Mouse (Mus musculus) forebrain, embryonic 12.5 days (tissue): ENCODE measurements around the gene Rnf182. TPM values are rescaled to one million over a fixed set of nuclear protein-coding genes. Genes with fewer than 3 reads are reported as not detected.

Experiments used
- ATAC-seq: fragments of 200-750 bp; cut with Nextera tagmentation; 2 replicates; pipeline ENCODE4 v1.8.0; 2017; ENCODE audit warnings: moderate TSS enrichment; ENCODE audit not compliant: low FRiP score
- H3K27ac ChIP-seq: fragments of 300-500 bp; sonication (generic); 2 replicates; pipeline ENCODE4 v1.5.1; 2016; ENCODE audit warnings: mild to moderate bottlenecking
- H3K27me3 ChIP-seq: fragments of 300-500 bp; sonication (generic); 2 replicates; pipeline ENCODE4 v1.6.1; 2016; ENCODE audit warnings: mild to moderate bottlenecking
- H3K36me3 ChIP-seq: fragments of 300-500 bp; sonication (generic); replicated peaks from 2 replicates; pipeline ENCODE4 v1.6.1; 2016; ENCODE audit warnings: mild to moderate bottlenecking
- H3K4me1 ChIP-seq: fragments of 300-500 bp; sonication (generic); 2 replicates; pipeline ENCODE4 v1.6.1; 2016
- H3K4me2 ChIP-seq: fragments of 300-500 bp; sonication (generic); 2 replicates; pipeline ENCODE4 v1.6.1; 2016; ENCODE audit warnings: mild to moderate bottlenecking, moderate library complexity
- H3K4me3 ChIP-seq: fragments of 300-500 bp; sonication (generic); replicated peaks from 2 replicates; pipeline ENCODE4 v1.5.1; 2016; ENCODE audit warnings: mild to moderate bottlenecking
- H3K9ac ChIP-seq: fragments of 300-500 bp; sonication (generic); 2 replicates; pipeline ENCODE4 v1.6.1; 2016; ENCODE audit warnings: mild to moderate bottlenecking
- H3K9me3 ChIP-seq: fragments of 300-500 bp; sonication (generic); 2 replicates; pipeline ENCODE4 v1.6.1; 2016
- WGBS: fragments of 180-500 bp; shearing (Covaris S2); methylation state at CpG from one replicate; pipeline ENCODE4 v1.1.7; 2016; 5-methylcytosine and 5-hydroxymethylcytosine counted together
- polyA plus RNA-seq: library from polyadenylated mRNA; unstranded; fragments of >200 nt; fragmentation: Nextera tagmentation; extraction: Ambion mirVana; gene quantifications from 2 replicates; pipeline ENCODE4 v1.2.1, GENCODE M21; 2016

Gene Rnf182
- polyA plus RNA-seq, 1 experiment from 2014 or later: 17.0 TPM

DNA sequence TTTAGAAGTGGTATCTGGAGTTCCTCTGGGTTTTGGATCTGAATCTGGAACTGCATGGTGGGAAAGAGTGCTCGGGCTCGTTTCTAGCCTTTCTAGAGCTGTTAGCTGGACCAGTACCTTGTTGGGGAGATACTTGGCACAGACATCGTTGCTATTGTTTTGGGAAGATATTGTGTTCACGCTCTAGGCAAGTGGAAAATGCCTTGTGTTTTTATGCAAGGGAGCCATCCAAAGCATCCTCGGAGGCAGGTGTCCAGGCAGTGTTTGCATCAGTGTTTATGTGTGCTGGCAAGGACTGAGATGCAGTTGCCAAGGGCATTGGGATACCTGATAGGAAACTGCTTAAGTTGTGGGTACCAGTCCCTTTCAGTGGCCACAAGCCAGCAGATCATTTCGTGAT is 1.0 kb downstream of the Rnf182 start:
- H3K4me2 ChIP-seq: peak overlapping the region; percentile 84
- no peak overlapping the region for H3K27ac ChIP-seq
- ATAC-seq: no peak
- H3K4me1 ChIP-seq: peaks cover 29% of the 10 kb centered on the region
- H3K9me3 ChIP-seq: no peaks in the 10 kb centered on the region
- H3K36me3 ChIP-seq: no peaks in the 10 kb centered on the region
- WGBS: 28% methylated on average over 6 of the region's 6 CpGs
- peak overlapping the region; percentile 84; the same call in 1 of the 2 replicates for H3K9ac ChIP-seq
- peak overlapping the region; percentile 79 for H3K4me3 ChIP-seq
- 0 out of 2 replicates have a peak, but pooled peaks cover 9% of the 10 kb centered on the region for H3K27me3 ChIP-seq

- no peak for ATAC-seq
- no peaks in the 10 kb centered on the region for H3K36me3 ChIP-seq
- no peak overlapping the region for H3K27ac ChIP-seq
- no peak overlapping the region for H3K4me2 ChIP-seq
- 0 out of 2 replicates have a peak, but pooled peaks cover 8% of the 10 kb centered on the region for H3K27me3 ChIP-seq
- WGBS: 67% methylated on average over 4 of the region's 4 CpGs
- no peak overlapping the region for H3K4me3 ChIP-seq
- no peak overlapping the region for H3K9ac ChIP-seq
- H3K4me1 ChIP-seq: peaks cover 29% of the 10 kb centered on the region
- H3K9me3 ChIP-seq: no peaks in the 10 kb centered on the region
These were observed 4.2 kb downstream of the Rnf182 start for GRCm38 (mm10) chr13:43619550-43620175.

DNA sequence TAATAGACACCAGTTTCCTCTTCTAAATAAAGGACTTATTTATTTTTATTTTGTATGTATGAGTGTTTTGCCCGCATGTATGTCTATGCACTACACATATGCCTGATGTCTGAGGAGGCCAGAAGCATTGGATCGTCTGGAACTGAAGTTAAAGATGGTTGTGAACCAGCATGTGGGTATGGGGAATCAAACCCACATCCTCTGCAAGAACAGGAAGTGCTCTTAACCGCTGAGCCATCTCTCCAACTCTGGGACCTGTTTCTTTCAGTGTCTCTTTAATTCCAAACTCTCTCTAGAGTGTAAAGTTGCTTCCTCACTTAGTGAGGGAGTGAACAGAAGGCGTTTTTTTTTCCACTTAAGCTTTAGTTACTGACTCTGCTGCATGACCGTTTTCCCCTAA is 12.4 kb downstream of the Rnf182 start:
- no peaks in the 10 kb centered on the region for H3K27me3 ChIP-seq
- no peaks in the 10 kb centered on the region for H3K9me3 ChIP-seq
- no peak overlapping the region for H3K27ac ChIP-seq
- H3K4me1 ChIP-seq: no peaks in the 10 kb centered on the region
- no peak overlapping the region for H3K4me2 ChIP-seq
- H3K4me3 ChIP-seq: no peak overlapping the region
- no peaks in the 10 kb centered on the region for H3K36me3 ChIP-seq
- no peak for ATAC-seq
- H3K9ac ChIP-seq: no peak overlapping the region
- WGBS: 82% methylated on average over 5 of the region's 5 CpGs

DNA sequence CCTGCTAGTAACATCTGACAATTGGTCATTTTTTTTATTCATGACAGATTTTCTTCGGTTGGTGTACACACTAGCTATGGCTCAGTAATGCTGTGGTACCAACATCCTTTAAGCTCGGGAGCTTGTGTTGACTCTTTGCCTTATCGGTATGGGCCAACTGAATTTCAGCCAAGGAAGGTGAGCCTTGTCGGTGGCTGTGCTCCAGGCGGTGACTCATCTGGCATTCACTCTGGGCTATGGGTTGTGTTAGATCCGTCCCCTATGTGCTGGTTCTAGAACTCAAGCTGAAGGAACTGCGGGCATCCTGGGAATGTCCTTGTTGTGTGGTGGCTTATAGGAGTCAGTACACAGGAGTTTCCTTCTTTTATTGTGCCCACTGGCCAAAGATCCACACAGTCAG is 14.3 kb downstream of the Rnf182 start:
- Histone ChIP-seq H3K4me1 (no peaks in the 10 kb centered on the region), H3K27me3 (no peaks in the 10 kb centered on the region), H3K4me2 (no peak overlapping the region), H3K9me3 (no peaks in the 10 kb centered on the region), H3K36me3 (no peaks in the 10 kb centered on the region), H3K4me3 (no peak overlapping the region), H3K9ac (no peak overlapping the region), H3K27ac (no peak overlapping the region)
- WGBS: 91% methylated on average over 7 of the region's 7 CpGs
- ATAC-seq: no peak

- H3K9me3 ChIP-seq: no peaks in the 10 kb centered on the region
- H3K4me3 ChIP-seq: no peak overlapping the region
- 0 out of 2 replicates have a peak, but pooled peaks cover 4% of the 10 kb centered on the region for H3K4me1 ChIP-seq
- WGBS: 92% methylated on average over 6 of the region's 6 CpGs
- H3K27me3 ChIP-seq: no peaks in the 10 kb centered on the region
- no peak for ATAC-seq
- no peak overlapping the region for H3K9ac ChIP-seq
- H3K27ac ChIP-seq: no peak overlapping the region
- H3K4me2 ChIP-seq: no peak overlapping the region
- no peaks in the 10 kb centered on the region for H3K36me3 ChIP-seq
These were observed 15.8 kb downstream of the Rnf182 start for GRCm38 (mm10) chr13:43631266-43631665.

GRCm38 (mm10) chr13:43633024-43633423 is 17.5 kb downstream of the Rnf182 start:
- Histone ChIP-seq H3K9me3 (no peaks in the 10 kb centered on the region), H3K4me2 (no peak overlapping the region), H3K27me3 (no peaks in the 10 kb centered on the region), H3K9ac (no peak overlapping the region), H3K27ac (no peak overlapping the region), H3K36me3 (no peaks in the 10 kb centered on the region), H3K4me1 (0 out of 2 replicates have a peak, but pooled peaks cover 11% of the 10 kb centered on the region), H3K4me3 (no peak overlapping the region)
- ATAC-seq: no peak
- WGBS: 92% methylated on average over 4 of the region's 4 CpGs

DNA sequence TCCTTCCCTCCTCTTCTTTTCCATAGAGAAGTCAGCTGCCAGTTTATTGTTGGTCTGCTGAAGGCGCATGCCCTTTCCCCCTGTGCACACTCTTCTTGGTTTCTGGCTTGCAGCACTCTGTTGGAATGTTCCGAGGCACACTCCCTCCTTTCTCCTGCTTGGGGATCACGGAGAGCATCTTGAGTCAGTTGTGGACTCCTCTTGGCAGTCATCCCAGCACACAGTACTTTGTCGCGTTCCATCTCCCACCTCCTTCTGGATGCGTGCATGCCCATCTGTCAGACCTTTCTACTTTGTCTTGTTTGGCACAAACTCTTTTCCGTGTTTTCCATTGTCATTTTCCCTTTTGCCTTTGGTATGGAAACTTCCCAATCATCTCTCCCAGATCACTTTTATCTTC is 22.2 kb downstream of the Rnf182 start:
- Histone ChIP-seq H3K9me3 (no peaks in the 10 kb centered on the region), H3K4me1 (0 out of 2 replicates have a peak, but pooled peaks cover 11% of the 10 kb centered on the region), H3K4me3 (no peak overlapping the region), H3K27me3 (no peaks in the 10 kb centered on the region), H3K36me3 (no peaks in the 10 kb centered on the region), H3K9ac (no peak overlapping the region), H3K4me2 (no peak overlapping the region), H3K27ac (no peak overlapping the region)
- 86% methylated on average over 7 of the region's 7 CpGs for WGBS
- no peak for ATAC-seq

GRCm38 (mm10) chr13:43644991-43645390 is 29.5 kb downstream of the Rnf182 start:
- no peak for ATAC-seq
- Histone ChIP-seq H3K4me1 (peaks cover 14% of the 10 kb centered on the region), H3K4me3 (no peak overlapping the region), H3K4me2 (no peak overlapping the region), H3K27ac (no peak overlapping the region), H3K9me3 (no peaks in the 10 kb centered on the region), H3K9ac (no peak overlapping the region), H3K36me3 (no peaks in the 10 kb centered on the region), H3K27me3 (no peaks in the 10 kb centered on the region)
- 35% methylated on average over 1 of the region's 1 CpGs for WGBS

GRCm38 (mm10) chr13:43648556-43648955 is 33.0 kb downstream of the Rnf182 start:
- no peaks in the 10 kb centered on the region for H3K36me3 ChIP-seq
- 58% methylated on average over 6 of the region's 6 CpGs for WGBS
- peaks cover 14% of the 10 kb centered on the region for H3K4me1 ChIP-seq
- ATAC-seq: no peak
- H3K9ac ChIP-seq: no peak overlapping the region
- H3K4me3 ChIP-seq: no peak overlapping the region
- no peaks in the 10 kb centered on the region for H3K9me3 ChIP-seq
- H3K27ac ChIP-seq: no peak overlapping the region
- H3K4me2 ChIP-seq: no peak overlapping the region
- no peaks in the 10 kb centered on the region for H3K27me3 ChIP-seq

DNA sequence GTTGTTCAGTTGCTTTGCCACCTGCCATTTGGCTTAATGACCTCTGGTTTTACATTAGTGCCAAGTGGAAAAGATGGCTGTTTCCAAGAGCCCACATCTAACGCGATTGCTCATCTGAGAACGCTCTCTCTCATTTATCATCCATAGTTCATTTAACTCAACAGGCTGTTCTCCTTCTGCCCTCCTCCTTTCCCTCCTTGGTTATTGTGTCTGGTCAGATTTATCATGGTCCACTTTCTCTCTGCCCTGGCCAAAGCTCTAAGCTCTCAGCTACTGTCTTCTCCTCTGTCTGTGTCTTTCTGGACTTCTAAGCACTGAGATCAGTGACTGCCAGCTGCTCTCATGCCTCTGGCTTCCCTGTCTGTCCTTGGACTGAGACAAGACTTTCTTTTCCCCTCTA is 35.8 kb downstream of the Rnf182 start:
- H3K27ac ChIP-seq: no peak overlapping the region
- H3K36me3 ChIP-seq: no peaks in the 10 kb centered on the region
- 85% methylated on average over 3 of the region's 3 CpGs for WGBS

DNA sequence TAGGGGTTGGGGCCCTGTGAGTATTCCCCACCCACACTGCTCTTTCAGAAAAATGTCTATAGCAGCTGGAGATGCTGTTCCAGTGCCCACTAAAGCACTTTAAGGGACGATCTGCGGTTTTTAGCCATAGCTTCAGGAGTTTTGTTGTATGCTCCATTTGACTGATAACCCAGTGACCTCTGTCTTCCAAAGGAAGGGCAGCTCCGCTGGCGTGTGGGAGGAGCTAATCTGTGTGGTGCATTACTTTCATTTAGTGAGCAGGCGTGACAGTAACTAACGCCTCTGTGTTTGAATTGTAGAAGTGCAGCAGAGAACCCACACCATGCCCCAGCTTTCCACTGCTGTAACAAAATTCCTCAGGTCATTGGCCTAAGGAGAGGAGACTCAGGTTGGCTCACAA is 38.6 kb downstream of the Rnf182 start:
- H3K4me1 ChIP-seq: peaks cover 7% of the 10 kb centered on the region
- H3K27ac ChIP-seq: no peak overlapping the region
- no peak for ATAC-seq
- no peaks in the 10 kb centered on the region for H3K9me3 ChIP-seq
- no peaks in the 10 kb centered on the region for H3K36me3 ChIP-seq
- H3K27me3 ChIP-seq: no peaks in the 10 kb centered on the region
- no peak overlapping the region for H3K4me2 ChIP-seq
- WGBS: 87% methylated on average over 6 of the region's 6 CpGs
- no peak overlapping the region for H3K9ac ChIP-seq
- H3K4me3 ChIP-seq: no peak overlapping the region

More for the DNA sequence above, 35.8 kb downstream of the Rnf182 start:
- H3K4me1 ChIP-seq: peaks cover 18% of the 10 kb centered on the region
- H3K9ac ChIP-seq: no peak overlapping the region
- no peak overlapping the region for H3K4me2 ChIP-seq
- ATAC-seq: no peak
- H3K27me3 ChIP-seq: no peaks in the 10 kb centered on the region
- no peaks in the 10 kb centered on the region for H3K9me3 ChIP-seq
- no peak overlapping the region for H3K4me3 ChIP-seq

DNA sequence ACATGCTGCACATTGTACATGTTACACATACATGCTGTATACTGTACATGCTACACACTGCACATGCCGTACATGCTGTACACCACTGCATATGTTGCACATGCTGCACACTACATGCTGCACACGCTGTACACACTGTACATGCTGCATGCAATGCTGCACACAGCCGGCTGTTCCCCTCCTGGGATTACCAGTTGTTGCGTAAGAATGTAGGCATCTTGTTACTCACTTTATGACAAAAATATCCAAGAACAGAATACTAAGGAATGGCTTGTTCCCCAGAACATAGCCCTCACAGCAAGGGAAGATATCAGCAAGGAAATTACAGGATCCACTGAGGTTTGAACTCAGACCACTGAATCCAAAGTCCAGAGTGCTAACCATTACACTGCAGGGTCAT is 47.7 kb downstream of the Rnf182 start:
- Histone ChIP-seq H3K27ac (no peak overlapping the region), H3K4me2 (no peak overlapping the region), H3K4me1 (no peaks in the 10 kb centered on the region), H3K4me3 (no peak overlapping the region), H3K9ac (no peak overlapping the region), H3K27me3 (no peaks in the 10 kb centered on the region), H3K36me3 (no peaks in the 10 kb centered on the region), H3K9me3 (no peaks in the 10 kb centered on the region)
- no peak for ATAC-seq
- 93% methylated on average over 4 of the region's 4 CpGs for WGBS

- no peak for ATAC-seq
- Histone ChIP-seq H3K4me2 (no peak overlapping the region), H3K9me3 (no peaks in the 10 kb centered on the region), H3K27me3 (no peaks in the 10 kb centered on the region), H3K4me1 (no peaks in the 10 kb centered on the region), H3K36me3 (no peaks in the 10 kb centered on the region), H3K4me3 (no peak overlapping the region), H3K27ac (no peak overlapping the region), H3K9ac (no peak overlapping the region)
- 90% methylated on average over 12 of the region's 12 CpGs for WGBS
These were observed 50.6 kb downstream of the Rnf182 start for GRCm38 (mm10) chr13:43666130-43666529.
